Mouse (Mus musculus): Measurements from ENCODE around the gene Col23a1.

DNA sequence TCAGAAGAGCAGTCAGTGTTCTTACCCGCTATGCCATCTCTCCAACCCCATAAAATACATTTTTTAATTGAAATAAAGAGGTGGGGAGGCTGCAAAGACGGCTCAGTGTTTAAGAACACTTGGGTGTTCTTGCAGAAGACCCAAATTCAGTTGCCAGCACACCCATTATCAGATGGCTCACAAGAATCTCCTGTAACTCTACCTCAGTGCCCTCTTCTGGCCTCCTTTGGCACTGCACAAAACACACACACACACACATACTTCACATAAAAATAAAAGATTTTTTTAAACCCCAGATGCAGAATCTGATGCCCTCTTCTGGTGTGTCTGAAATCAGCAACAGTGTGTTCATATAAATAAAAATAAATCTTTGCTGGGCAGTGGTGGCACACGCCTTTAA lies 299.1 kb downstream of the Col23a1 start:
- TF ChIP-seq POLR2AphosphoS2 (IDR thresholded peaks at IDR 0.05; ENCODE audit: insufficient read length, low read depth) (no peak), POLR2A (IDR thresholded peaks at IDR 0.05; ENCODE audit: insufficient read length, low read depth) (no peak), MAX (IDR thresholded peaks at IDR 0.05; ENCODE audit: low read depth) (no peak), MYOD1 (IDR thresholded peaks at IDR 0.05; ENCODE audit: control insufficient read depth in 1 of 3, insufficient read length in 2 of 3, low read depth in 2 of 3) (no peak), USF1 (IDR thresholded peaks at IDR 0.05; ENCODE audit: low read depth) (no peak), E2F4 (IDR thresholded peaks at IDR 0.05; ENCODE audit: insufficient read depth) (no peak), TCF12 (IDR thresholded peaks at IDR 0.05; ENCODE audit: insufficient read depth, poor library complexity, severe bottlenecking) (no peak), TCF3 (IDR thresholded peaks at IDR 0.05; ENCODE audit: insufficient read length, low read depth) (no peak), SRF (IDR thresholded peaks at IDR 0.05; ENCODE audit: control insufficient read depth, insufficient read length, low read depth) (no peak), MYOG (IDR thresholded peaks at IDR 0.05; ENCODE audit: control insufficient read depth in 1 of 3, insufficient read depth in 1 of 3, insufficient read length in 2 of 3, low read depth in 2 of 3) (no peak)

All from myocyte (in vitro differentiated cells).